Mouse (Mus musculus): ENCODE data around the gene Ctnna3.
"Not testable (repeated sequence)": the region's sequence is repeated elsewhere in the genome, so short reads cannot be mapped to it uniquely, and the experiment has no call there.

Gene Ctnna3

DNA sequence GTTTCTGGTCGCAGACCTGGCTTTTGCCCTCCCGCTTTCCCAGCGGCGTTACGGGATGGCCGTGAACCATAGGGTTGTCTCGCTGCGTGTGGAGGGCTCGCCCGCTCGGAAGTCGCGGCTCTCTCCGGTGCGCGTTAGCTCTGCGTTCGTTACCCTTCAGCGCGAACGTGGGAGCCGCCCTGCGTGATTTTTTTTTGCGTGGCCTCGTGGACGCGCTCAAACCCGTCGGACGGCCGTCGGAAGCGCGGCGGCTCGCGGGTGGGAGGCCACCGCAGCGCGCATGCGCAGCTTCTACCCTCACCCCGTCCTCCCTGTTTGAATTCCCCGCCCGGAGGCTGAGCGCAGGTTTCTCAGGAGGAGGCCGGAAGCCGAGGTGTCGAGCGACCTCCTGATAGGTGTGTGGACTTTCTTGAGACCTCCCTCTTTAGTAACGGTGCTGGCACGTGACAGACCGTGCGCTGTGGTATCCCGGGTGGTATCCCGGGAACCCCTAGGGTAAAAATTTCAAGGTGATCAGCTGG lies at the start of gene Ctnna3:
Gene Ctnna3 (plus strand): TSS at position 314 of the 521 bp plus-strand sequence.
- DNase-seq (ENCODE audit: low spot score) = peak; percentile 87

DNA sequence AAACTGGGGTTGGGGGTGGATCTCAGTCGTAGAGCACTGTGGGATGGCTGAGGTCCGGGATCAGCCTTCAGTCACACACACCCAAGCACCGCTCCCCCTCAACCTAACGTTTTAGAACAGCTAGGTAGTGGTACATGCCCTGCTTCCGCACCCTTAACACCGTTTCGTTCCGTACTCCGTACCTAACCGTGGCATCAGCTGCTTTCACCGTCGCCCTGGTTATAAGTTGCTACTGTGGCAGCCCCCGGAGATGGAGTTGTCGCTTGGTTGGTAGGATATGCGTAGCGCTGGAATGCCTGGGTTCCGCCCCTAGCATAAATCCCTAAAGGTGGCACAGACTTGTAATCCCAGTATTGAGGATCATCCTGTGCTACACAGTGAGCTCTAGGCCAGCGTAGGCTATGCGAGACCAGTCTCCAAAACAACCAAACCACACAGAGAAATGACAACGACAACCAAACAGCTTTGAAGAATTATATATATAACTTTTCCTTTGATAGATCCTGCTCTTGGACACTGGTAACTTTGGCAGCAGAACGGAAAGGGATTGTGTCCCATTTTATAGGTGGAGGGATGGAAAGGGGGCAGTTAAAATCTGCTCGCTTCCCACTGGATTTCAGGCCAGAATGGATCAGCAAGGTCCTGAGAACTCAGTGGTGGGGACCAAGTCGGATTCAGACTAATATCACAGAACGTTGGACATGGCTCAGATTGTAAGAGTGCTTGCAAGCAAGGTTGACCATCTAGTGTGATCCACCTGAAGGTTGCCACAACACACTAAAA lies 48.2 kb upstream of the Ctnna3 start, which contains the start of gene Sirt1:
Gene Sirt1 (minus strand): TSS at position 207 of the 783 bp plus-strand sequence.
- no peak for DNase-seq (ENCODE audit: low spot score)

DNA sequence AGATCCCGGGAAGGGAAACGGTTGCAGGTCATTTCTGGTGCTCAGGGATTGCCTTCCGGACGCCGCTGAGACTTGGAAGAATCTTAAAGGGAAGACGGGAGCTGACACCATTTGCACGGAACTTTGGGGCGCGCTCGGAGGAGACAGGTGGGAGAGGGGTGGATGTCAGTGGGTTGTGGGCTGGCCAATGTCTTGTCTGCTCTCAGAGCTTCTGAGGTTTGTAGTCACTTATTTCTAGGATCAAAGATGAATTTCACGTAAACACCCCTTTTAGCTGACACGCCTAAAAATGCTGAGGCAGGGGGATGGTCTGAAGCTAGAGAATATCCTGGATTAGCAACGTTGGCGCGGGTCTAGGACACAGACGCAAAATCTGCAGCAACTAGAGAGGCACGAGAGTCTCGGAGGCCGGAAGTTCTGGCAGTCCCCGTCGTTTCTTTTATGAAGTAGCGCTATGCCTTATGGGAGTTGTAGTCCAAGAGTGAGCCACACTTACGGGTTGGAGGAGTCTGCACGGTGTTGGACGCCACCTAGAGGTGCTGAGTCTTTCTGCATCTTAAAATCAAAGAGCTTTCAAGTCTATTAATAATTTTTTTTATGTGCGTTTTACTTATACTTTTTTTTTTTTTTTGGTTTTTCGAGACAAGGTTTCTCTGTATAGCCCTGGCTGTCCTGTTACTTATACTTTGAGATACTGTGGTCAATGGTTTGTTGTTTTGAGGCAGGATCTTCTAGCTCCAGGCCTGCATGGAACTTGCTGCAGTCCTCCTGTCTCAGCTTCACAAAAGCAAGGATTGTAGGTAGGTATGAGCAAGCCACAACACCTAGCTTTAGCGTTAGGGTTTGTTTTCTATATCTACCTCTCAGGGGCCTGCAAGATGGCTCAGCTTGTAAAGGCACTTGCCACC lies 47.3 kb upstream of the Ctnna3 start, which contains the start of gene Dnajc12:
Gene Dnajc12 (plus strand): TSS at position 72 of the 908 bp plus-strand sequence.
- peak; percentile 77 for DNase-seq (ENCODE audit: low spot score)

DNA sequence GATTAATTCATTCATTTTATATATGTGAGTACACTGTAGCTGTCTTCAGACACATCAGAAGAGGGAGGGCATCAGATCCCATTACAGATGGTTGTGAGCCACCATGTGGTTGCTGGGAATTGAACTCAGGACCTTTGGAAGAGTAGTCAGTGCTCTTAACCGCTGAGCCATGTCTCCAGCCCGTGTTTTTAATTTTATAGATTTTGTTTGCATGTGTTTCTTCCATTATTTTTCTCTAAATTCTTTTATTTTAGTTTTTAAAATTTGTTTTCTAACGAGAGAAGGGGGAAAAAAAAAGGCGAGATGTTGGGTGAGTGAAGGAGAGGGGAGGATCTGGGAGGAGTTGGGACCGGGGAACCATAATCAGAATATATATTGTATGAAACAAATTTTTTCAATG lies 44.0 kb upstream of the Ctnna3 start:
- not testable (repeated sequence) for DNase-seq (ENCODE audit: low spot score)

DNA sequence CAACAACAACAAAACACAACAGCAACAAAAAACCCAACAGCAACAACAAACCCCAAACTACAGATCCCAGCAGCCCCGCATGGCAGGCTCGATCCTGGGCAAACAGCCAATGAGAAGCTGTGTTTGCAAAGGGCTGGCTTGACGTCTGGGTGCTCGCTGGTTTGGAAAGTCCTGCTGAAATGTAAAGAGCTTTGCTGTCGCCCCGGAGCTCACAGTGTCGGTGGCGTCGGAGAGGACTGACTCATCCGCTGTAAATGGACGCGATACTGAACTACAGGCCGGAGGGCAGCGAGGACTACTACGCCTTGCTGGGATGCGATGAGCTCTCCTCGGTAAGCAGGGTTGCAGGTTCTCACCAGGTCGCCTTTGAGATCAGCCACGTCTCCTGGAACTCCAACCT lies 43.5 kb upstream of the Ctnna3 start:
- peak; percentile 70 for DNase-seq (ENCODE audit: low spot score)

DNA sequence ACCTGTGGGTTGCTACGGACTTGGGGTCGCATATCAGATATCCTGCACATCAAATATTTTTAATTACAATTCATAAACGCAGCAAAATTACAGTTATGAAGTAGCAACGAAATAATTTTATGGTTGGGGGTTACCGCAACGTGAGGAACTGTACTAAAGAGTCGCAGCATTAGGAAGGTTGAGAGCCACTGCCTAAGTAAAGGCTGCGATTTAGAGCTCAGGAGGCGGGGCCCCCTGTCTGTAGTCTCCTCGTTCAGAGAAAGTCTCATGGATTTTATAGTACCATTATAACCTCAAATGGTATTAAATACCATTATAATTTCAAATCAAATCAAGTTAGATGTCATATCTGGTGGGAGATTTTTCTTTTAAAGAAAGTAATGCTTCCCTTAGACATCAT lies 42.9 kb upstream of the Ctnna3 start:
- no peak for DNase-seq (ENCODE audit: low spot score)

DNA sequence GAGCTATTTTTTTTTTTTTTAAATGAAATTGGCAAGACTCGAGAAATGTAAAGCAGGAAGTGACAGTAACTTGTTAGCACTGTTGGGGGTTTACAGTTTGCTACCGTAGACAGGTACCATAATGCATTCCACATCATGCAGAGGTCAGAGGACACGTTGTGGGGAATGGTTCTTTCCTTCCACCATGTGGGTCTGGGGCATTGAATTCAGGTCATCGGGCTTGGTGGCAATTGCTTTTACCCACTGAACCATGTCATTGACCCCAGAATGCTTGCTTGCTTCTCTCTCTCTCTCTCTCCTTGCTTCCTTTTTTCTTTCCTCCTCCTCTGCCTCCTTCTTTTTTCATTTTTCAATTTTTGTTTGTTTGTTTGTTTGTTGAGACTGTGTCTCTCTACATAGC lies 41.0 kb upstream of the Ctnna3 start:
- no peak for DNase-seq (ENCODE audit: low spot score)

DNA sequence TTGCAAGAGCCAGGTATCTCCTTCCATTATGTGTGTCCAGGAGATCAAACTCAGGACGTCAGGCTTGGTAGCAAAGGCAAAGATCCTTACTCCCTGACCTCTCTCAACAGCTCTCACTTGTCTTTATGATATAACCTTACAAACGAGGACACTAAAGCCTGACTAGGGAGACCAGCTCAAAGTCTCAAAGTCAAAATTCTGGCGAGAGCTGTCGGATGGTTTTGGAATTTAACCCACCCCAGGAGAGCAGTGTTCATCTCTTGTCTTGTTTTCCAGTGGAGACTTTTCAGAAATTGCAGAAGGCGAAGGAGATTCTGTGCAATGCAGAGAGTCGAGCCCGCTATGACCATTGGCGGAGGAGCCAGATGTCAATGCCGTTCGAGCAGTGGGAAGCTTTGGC lies 32.9 kb upstream of the Ctnna3 start:
- no peak for DNase-seq (ENCODE audit: low spot score)

DNA sequence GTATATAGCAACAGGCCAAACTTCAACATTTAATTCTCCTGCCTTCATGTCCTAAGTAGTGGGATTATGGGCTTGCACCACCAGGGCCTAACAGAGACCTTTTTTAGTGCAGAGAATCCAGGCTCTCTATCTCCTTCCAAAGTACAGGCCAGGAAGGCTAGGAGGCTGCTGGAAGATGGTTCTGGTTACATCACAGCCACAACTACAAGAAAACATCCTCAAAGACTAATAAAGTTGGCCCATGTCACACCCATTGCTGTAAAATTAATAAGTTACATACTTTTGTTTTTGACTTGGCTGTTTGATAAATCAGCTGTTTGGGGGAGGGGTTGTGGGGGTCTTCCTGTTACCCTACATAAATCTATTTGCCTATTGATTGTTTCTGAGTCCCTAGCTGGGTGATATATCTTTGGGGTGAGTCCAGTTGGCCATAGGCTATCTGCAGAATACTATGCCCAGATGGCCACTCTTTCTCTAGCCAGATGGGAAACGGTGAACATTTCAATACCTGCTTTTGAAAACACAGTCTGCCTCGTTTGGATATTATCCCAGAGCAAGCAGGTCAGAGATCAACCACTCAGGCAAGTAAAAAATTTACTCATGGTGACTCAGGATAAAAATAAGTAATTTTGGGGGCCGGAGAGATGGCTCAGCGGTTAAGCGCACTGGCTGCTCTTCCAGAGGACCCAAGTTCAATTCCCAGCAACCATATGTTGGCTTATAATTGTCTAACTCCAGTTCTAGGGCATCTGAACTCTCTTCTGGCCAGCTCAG lies 27.0 kb upstream of the Ctnna3 start:
- no peak for DNase-seq (ENCODE audit: low spot score)

DNA sequence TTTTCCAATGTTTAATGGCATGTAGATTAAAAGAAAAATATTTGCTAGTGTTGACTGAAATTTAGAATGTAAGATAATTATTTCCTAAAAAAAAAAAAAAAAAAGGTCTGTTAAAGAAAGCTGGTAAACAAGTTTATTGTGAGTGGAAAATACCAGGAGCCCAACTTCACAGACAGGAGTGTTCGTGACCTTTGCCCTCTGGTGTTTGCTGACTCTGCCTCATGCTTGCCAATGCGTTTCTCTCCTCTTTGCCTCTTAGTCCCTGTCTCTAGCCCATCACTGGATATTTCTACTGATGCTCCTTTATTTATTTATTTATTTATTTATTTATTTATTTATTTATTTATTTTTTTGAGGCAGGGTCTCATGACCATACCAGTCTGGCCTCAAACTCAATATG lies 26.3 kb upstream of the Ctnna3 start:
- DNase-seq (ENCODE audit: low spot score) = no peak

DNA sequence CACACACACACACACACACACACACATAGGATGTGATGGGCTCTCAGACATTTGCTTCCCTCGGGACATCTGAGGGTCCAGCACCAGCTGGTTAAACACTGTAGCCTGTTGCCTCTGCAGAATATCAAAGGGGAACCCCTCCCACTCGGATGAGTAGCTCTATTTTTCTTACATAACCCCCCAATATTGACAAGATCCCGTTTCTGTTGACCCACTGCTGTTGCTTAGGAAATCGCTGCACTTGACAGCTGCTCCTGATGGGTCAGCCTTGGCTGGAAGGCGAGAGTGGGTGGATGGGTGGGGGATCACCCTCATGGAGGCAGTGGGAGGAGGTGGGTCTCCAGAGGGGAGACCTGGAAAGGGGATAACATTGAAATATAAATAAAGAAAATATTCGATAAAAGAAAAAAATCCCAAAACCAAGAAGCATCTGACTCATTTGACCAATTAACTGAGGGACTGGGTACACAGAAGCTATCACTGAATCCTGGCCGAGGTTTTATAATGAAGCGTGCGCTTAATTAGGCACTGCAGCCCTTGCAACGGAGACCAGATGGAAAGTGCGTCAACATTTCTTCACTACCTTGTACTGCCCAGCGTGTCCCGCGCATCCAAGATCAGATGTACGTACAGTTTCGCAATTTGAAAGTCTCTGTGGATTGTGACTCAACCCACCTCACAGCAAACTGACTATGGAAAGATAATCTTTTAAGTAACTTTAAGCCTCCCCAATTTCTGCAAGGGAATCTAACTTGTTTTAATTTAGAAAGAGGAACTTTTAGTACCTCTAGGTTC lies 19.5 kb upstream of the Ctnna3 start:
- no peak for DNase-seq (ENCODE audit: low spot score)

DNA sequence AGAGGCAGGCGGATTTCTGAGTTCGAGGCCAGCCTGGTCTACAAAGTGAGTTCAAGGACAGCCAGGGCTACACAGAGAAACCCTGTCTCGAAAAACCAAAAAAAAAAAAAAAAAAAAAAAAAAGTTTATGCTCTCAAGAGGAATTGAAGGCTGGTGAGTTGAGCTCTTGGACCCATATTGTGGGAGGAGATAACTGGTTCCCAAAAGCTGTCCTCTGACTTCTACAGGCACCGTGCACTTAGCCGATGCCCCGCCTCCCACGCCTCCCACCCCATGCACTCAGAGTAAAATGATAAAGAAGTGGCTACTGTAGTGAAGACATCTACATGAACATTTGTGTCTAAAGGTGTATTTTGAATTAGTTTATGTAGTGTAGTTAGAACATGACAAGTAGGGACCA lies 18.2 kb upstream of the Ctnna3 start:
- not testable (repeated sequence) for DNase-seq (ENCODE audit: low spot score)

DNA sequence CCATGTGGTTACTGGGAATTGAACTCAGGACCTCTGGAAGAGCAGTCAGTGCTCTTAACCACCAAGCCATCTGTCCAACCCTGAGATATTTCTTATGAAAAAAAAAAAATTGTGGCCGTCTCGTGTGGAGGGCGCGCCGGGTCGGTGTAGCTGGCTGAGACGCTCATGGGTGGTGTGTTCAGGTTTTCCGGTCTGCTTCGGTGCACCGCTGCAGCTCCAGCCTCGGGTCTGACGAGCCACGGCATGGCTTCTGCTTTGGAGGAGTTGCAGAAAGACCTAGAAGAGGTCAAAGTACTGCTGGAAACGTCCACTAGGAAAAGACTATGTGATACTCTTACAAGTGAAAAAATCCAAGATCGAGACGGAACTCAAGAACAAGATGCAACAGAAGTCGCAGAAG lies 17.1 kb upstream of the Ctnna3 start:
- DNase-seq (ENCODE audit: low spot score) = no peak

DNA sequence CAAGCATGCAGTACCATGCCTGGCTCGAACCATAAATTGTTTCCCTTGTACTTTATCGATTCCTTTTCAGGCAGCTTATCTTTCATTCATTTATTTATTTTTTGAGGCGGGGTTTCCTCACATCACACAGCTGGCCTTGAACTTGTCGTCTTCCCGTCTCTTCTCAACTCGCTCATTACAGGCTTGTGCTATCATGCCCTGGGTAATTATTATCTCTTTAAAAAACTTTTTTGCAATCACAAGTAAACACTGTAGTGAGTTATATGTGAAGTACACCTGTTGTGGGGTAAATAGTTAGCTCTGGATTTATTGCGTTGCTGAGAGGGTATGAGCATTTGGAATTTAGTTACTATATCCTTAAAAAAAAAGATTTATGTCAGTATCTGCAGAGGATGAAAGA lies 14.6 kb upstream of the Ctnna3 start:
- DNase-seq (ENCODE audit: low spot score) = no peak

DNA sequence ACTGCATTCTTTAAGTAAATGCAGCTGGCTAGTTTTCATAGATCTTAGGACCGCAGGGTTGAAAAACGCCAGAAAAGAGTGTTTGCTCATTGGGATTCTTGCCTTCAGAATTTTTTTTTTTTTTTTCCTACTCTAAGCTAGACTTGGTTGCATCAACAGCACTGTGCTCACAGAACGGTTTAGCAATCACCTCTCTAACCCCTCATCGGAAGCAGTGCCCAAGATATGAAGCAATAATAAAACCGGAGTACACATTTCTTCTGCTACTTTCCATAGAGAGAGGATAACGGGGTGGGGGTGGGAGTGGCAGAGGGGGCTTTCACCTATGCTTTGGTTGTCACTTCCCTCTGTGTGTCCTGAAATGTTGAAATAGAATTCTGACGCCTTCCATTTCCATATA lies 14.0 kb upstream of the Ctnna3 start:
- no peak for DNase-seq (ENCODE audit: low spot score)

DNA sequence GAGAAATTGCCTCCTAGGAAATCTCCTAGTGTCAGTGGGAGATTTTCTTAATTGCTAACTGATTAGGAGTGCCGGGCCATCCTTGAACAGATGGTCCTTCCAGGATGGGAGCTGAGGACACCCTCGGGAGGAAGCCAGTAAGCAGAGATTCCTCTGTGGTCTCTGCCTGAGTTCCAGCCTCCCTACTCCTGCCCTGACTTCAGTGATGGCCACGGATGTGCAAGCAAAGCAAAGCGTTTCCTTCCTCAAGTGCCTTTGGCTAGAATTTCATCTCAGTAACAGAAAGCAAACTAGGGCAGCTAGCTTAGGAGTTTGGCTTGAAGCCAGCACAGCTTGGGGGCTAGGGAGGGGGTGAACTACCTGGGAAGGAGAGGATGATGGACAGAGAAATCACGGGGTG lies 12.8 kb upstream of the Ctnna3 start:
- no peak for DNase-seq (ENCODE audit: low spot score)

DNA sequence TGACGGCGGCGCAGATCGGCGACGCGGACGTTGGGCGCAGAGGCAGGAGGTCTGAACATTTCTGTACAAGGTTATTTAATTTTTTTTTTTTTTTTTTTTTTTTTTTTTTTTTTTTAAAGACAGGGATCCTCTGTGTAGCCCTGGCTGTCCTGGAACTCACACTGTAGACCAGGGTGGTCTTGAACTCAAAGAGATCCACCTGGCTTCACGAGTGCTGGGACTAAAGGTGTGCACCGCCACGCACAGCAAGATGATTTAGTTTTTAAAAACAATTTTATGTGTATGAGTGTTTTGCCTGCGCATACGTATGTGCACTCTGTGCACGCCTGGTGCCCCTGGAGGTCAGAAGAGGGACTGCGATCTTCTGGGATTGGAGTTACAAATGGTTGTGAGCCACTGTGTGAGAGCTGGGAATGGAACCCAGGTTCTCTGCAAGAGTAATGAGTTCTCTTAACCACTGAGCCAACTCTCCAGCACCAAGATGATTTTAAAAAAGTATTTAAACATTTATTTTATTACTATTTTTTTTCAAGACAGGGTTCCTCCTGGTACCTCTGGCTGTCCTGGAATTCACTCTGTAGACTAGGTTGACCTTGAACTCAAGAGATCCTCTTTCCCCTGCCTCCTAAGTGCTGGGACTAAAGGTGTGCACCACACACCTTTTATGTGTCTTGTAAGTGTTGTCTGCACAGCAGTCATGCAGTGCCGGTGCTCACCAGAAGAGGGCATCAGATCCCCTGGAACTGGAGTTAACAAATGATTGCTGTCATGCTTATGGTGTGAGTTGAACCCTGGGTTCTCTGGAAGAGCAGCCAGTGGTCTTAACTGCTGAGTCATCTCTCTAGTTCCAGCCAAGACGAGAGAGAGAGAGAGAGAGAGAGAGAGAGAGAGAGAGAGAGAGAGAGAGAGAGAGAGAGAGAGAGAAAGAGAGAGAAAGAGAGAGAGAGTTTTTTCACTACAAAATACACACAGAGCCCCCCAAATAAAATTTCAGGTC lies 7.9 kb upstream of the Ctnna3 start, which contains the start of gene Gm7075:
Gene Gm7075 (minus strand): TSS at position 51 of the 997 bp plus-strand sequence.
- no peak for DNase-seq (ENCODE audit: low spot score)

DNA sequence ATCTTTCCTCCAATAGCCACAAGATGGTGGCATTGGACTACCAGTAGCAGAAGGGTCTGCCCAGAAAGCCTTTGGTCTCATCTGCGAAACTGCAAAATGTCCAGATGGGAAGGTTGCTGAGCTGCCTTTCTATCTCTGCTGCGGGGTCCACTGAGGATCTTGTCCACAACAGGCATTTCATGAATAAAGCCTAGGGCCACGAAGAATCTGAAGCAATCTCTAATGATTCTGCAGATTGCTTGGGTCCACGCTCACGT lies 7.2 kb upstream of the Ctnna3 start:
- DNase-seq (ENCODE audit: low spot score) = no peak

DNA sequence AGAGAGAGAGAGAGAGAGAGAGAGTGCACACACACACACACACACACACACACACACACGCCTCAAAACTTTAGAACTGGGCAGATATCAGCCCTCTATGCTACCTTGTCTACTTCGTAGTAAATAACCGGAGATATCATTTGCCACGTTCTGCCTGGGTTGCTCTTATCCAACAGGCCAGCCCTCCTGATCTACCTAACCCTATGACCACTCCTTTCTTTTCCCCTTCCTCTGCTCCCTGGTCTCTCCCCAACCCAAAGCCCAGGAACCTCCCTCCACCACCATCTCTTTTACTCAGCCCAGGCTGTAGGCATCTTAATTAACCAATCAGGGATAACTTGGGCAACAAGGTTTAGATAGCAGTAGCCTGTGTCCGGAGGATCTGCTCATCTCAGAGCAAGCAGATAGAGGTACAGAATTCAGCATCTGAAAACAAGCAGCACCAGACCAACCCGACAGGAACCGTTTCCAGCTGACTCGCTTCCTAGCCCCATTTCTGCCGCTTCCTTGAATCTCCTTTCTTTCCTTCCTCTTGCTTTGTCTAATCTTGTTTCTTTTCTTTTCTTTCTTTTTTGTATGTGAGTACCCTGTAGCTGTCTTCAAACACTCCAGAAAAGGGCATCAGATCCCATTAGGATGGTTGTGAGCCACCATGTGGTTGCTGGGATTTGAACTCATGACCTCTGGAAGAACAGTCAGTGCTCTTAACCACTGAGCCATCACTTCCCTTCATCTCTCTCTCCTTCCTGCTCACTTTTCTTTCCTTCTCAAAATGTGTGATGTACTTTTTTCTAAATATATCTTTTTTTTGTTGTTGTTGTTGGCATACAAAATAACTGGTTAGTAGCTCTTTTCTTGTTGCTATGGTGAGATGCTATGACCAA lies 6.1 kb upstream of the Ctnna3 start:
- no peak for DNase-seq (ENCODE audit: low spot score)

Measured in ovary, adult 18-20 months (tissue).